ENCODE assay signal across 25 mouse cellular contexts in the genomic region with DNA sequence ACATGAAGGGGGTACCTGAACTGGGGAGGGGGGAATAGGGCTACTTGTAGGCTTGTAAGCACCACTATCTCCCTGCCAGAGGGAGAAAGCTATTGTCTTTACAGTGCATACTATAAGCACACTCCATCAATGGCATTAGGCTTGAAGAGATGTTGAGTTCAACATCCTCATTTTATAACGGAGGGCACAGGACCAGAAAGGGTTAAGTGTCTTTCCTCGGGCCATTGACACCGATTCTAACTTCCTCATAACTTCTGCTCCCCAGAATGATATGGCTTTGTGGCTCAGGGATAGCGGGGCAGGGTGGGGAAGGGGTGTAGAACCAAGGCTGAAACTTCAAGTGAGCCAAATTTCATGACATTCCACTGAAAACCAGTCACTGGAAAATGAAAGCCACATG. TPM values are rescaled to one million over a fixed set of nuclear protein-coding genes. Genes with fewer than 3 reads are reported as not detected.
DNase-seq lines count a peak whose midpoint lies in the region; ATAC-seq and TF ChIP-seq lines count a peak whose summit lies in the region.
"Had no signal": no experiment of that assay in that cellular context is flagged by ENCODE, and none has a peak within 500 bp of the region (broad histone marks: within the 10 kb centered on the region; RNA-seq: fewer than 3 reads in every experiment).

No protein-coding gene starts in this region.

- no peaks in the 10 kb centered on the region for H3K27me3 ChIP-seq in heart, embryonic 15.5 days
- no peaks in the 10 kb centered on the region for H3K27me3 ChIP-seq in heart, embryonic 11.5 days (ENCODE audit: control insufficient read depth, insufficient read depth, low read length)
- H3K27me3 ChIP-seq in MEL (ENCODE audit: control insufficient read depth in 1 of 2, insufficient read depth in 2 of 2, low read length in 2 of 2): no peaks in the 10 kb centered on the region
- no peaks in the 10 kb centered on the region for H3K27me3 ChIP-seq in embryonic facial prominence, embryonic 13.5 days
- no peaks in the 10 kb centered on the region for H3K27me3 ChIP-seq in kidney, embryonic 15.5 days
- H3K27me3 ChIP-seq: forebrain, embryonic 12.5 days; intestine, embryonic 15.5 days; midbrain, embryonic 12.5 days had no signal

- peak; percentile 23 to 53; a peak in 2 of 4 replicates for TF ChIP-seq EP300 in MEL (IDR thresholded peaks at IDR 0.05; ENCODE audit: low read depth in 1 of 2, low read length in 2 of 2)

- no peak overlapping the region for H3K9ac ChIP-seq in heart, embryonic 15.5 days
- H3K9ac ChIP-seq in heart, embryonic 11.5 days (ENCODE audit: low read depth, low read length): no peak overlapping the region
- H3K9ac ChIP-seq in MEL (ENCODE audit: control insufficient read depth, low read depth, low read length, poor library complexity, severe bottlenecking): no peak overlapping the region
- no peak overlapping the region for H3K9ac ChIP-seq in embryonic facial prominence, embryonic 13.5 days
- H3K9ac ChIP-seq in kidney, embryonic 15.5 days: no peak overlapping the region
- H3K9ac ChIP-seq: forebrain, embryonic 12.5 days; intestine, embryonic 15.5 days; midbrain, embryonic 12.5 days had no signal

- DNase-seq in MEL (ENCODE audit: low read depth, low spot score): peak; percentile 81
- no peak for DNase-seq in embryo, embryonic 10.5 days (ENCODE audit: low spot score)
- no peak for DNase-seq in left cerebral cortex, postnatal 36 days (ENCODE audit: low spot score in 2 of 2)
- DNase-seq: adrenal gland, postnatal 10 days; B cell, adult 2 months; cerebellum, adult 2 months; cerebellum, postnatal 25 days; gastrocnemius, postnatal 25 days; kidney, adult 9 months; lung, adult 18-20 months; lung, postnatal 10 days; right cerebral cortex, postnatal 14 days; thymus, postnatal 36 days had no signal

- 29% methylated on average over 4 of the region's 4 CpGs for WGBS in heart, embryonic 15.5 days
- 47% methylated on average over 4 of the region's 4 CpGs for WGBS in heart, embryonic 11.5 days (ENCODE audit: insufficient replicate concordance)
- 17% methylated on average over 4 of the region's 4 CpGs for WGBS in embryonic facial prominence, embryonic 13.5 days
- 33% methylated on average over 4 of the region's 4 CpGs for WGBS in kidney, embryonic 15.5 days

- H3K27ac ChIP-seq in heart, embryonic 15.5 days: peak overlapping the region; percentile 21; the same call in 1 of the 2 replicates
- H3K27ac ChIP-seq in heart, embryonic 11.5 days (ENCODE audit: low read depth, low read length): no peak overlapping the region
- no peak overlapping the region for H3K27ac ChIP-seq in MEL (ENCODE audit: control insufficient read depth, low read depth, low read length)
- peak overlapping the region; percentile 62; the same call in 1 of the 2 replicates for H3K27ac ChIP-seq in embryonic facial prominence, embryonic 13.5 days
- no peak overlapping the region for H3K27ac ChIP-seq in kidney, embryonic 15.5 days
- H3K27ac ChIP-seq: forebrain, embryonic 12.5 days; hindbrain, embryonic 10.5 days; intestine, embryonic 15.5 days; midbrain, embryonic 12.5 days had no signal

- H3K36me3 ChIP-seq in heart, embryonic 15.5 days: no peaks in the 10 kb centered on the region
- H3K36me3 ChIP-seq in heart, embryonic 11.5 days (ENCODE audit: control insufficient read depth, insufficient read depth, low read length): no peaks in the 10 kb centered on the region
- H3K36me3 ChIP-seq in MEL (ENCODE audit: control insufficient read depth in 1 of 2, insufficient read depth in 2 of 2, low read length in 2 of 2): peaks cover 0 to 16% of the 10 kb centered on the region in 2 experiments; a peak in 2 of 4 replicates
- H3K36me3 ChIP-seq in embryonic facial prominence, embryonic 13.5 days: 0 out of 2 replicates have a peak, but pooled peaks cover 4% of the 10 kb centered on the region
- peaks cover 3% of the 10 kb centered on the region; the same call in 1 of the 2 replicates for H3K36me3 ChIP-seq in kidney, embryonic 15.5 days
- H3K36me3 ChIP-seq: forebrain, embryonic 12.5 days; intestine, embryonic 15.5 days; midbrain, embryonic 12.5 days had no signal

- H3K4me3 ChIP-seq in heart, embryonic 15.5 days: no peak overlapping the region
- H3K4me3 ChIP-seq in heart, embryonic 11.5 days (ENCODE audit: low read depth, low read length): no peak overlapping the region
- H3K4me3 ChIP-seq in MEL (ENCODE audit: control insufficient read depth in 1 of 2, insufficient read depth in 1 of 2, low read depth in 2 of 2, low read length in 2 of 2): no peak overlapping the region
- no peak overlapping the region for H3K4me3 ChIP-seq in embryonic facial prominence, embryonic 13.5 days
- no peak overlapping the region for H3K4me3 ChIP-seq in kidney, embryonic 15.5 days (replicated peaks)
- H3K4me3 ChIP-seq: erythroblast, embryonic 14.5 days; forebrain, embryonic 12.5 days; hindbrain, embryonic 10.5 days; intestine, embryonic 15.5 days; midbrain, embryonic 12.5 days had no signal

- intact Hi-C loops in left cerebral cortex, postnatal 36 days (cut with DNase I): no loop called here

- no peak for TF ChIP-seq POLR2A in MEL (IDR thresholded peaks at IDR 0.05; ENCODE audit: control insufficient read depth in 1 of 2, insufficient read depth in 1 of 2, low read depth in 1 of 2, low read length in 2 of 2, poor library complexity in 1 of 2)

- no peak overlapping the region for H3K4me2 ChIP-seq in heart, embryonic 15.5 days
- H3K4me2 ChIP-seq in heart, embryonic 11.5 days: no peak overlapping the region
- peak overlapping the region; percentile 20 for H3K4me2 ChIP-seq in embryonic facial prominence, embryonic 13.5 days
- no peak overlapping the region for H3K4me2 ChIP-seq in kidney, embryonic 15.5 days
- H3K4me2 ChIP-seq: forebrain, embryonic 12.5 days; intestine, embryonic 15.5 days; liver, embryonic 11.5 days; midbrain, embryonic 12.5 days had no signal

- no peak for ATAC-seq in heart, embryonic 15.5 days (replicated peaks; ENCODE audit: insufficient number of reproducible peaks, insufficient read depth, low FRiP score, low read depth)
- no peak for ATAC-seq in heart, embryonic 11.5 days (replicated peaks; ENCODE audit: insufficient number of reproducible peaks, low FRiP score, low TSS enrichment)
- ATAC-seq in embryonic facial prominence, embryonic 13.5 days (ENCODE audit: insufficient number of reproducible peaks, insufficient read depth, low FRiP score, low TSS enrichment, low read depth): no peak
- peak; percentile 67 for ATAC-seq in megakaryocyte progenitor cell, adult 5-6 weeks (replicated peaks; ENCODE audit: poor library complexity)
- ATAC-seq in kidney, embryonic 15.5 days (replicated peaks; ENCODE audit: low FRiP score): no peak
- ATAC-seq: hindbrain, embryonic 16.5 days; intestine, embryonic 15.5 days had no signal

- H3K79me2 ChIP-seq in MEL (ENCODE audit: control insufficient read depth, insufficient read depth, low read length, poor library complexity): no peaks in the 10 kb centered on the region

- no peak for TF ChIP-seq RAD21 in MEL (IDR thresholded peaks at IDR 0.05; ENCODE audit: low read depth, low read length)

- TF ChIP-seq CTCF in MEL (IDR thresholded peaks at IDR 0.05 in 2 of 3, conservative IDR thresholded peaks at IDR 0.05 in 1 of 3; ENCODE audit: control insufficient read depth in 1 of 3, insufficient read depth in 1 of 3, low read depth in 2 of 3, low read length in 3 of 3, poor library complexity in 1 of 3, severe bottlenecking in 1 of 3): no peak

- H3K9me3 ChIP-seq in heart, embryonic 15.5 days (replicated peaks): no peaks in the 10 kb centered on the region
- no peaks in the 10 kb centered on the region for H3K9me3 ChIP-seq in heart, embryonic 11.5 days (replicated peaks; ENCODE audit: control insufficient read depth, low read length)
- H3K9me3 ChIP-seq in MEL (replicated peaks; ENCODE audit: insufficient read depth, low read length): no peaks in the 10 kb centered on the region
- H3K9me3 ChIP-seq in embryonic facial prominence, embryonic 13.5 days: no peaks in the 10 kb centered on the region
- H3K9me3 ChIP-seq in kidney, embryonic 15.5 days (replicated peaks): no peaks in the 10 kb centered on the region
- H3K9me3 ChIP-seq: forebrain, embryonic 12.5 days; hindbrain, embryonic 10.5 days; intestine, embryonic 15.5 days; midbrain, embryonic 12.5 days had no signal

- peaks cover 92% of the 10 kb centered on the region for H3K4me1 ChIP-seq in heart, embryonic 15.5 days (replicated peaks)
- peaks cover 82% of the 10 kb centered on the region for H3K4me1 ChIP-seq in heart, embryonic 11.5 days (ENCODE audit: control insufficient read depth, insufficient read depth, low read length)
- H3K4me1 ChIP-seq in MEL (ENCODE audit: control insufficient read depth in 1 of 2, insufficient read depth in 2 of 2, low read length in 2 of 2): peaks cover 12 to 29% of the 10 kb centered on the region in 2 experiments
- H3K4me1 ChIP-seq in embryonic facial prominence, embryonic 13.5 days: peaks cover 92% of the 10 kb centered on the region
- peaks cover 90% of the 10 kb centered on the region for H3K4me1 ChIP-seq in kidney, embryonic 15.5 days

TF ChIP-seq in MEL, 35 proteins besides CTCF, POLR2A, EP300 and RAD21:
- TF ChIP-seq MYC (IDR thresholded peaks at IDR 0.05; ENCODE audit: low read depth, low read length) (no peak), SIN3A (IDR thresholded peaks at IDR 0.05; ENCODE audit: low read length) (0 out of 2 replicates have a peak, but pooled peaks have one; percentile 44)
TF ChIP-seq in MEL: peak in this region for 1.

RNA-seq across cellular contexts. Expression of gene Actn1, which starts 46.9 kb away (rescaled TPM):
- polyA plus RNA-seq in heart, embryonic 15.5 days (2015; fragmentation: Nextera tagmentation; extraction: Ambion mirVana): 29.2 and 42.3 TPM in 2 replicates
- polyA plus RNA-seq in heart, embryonic 11.5 days (2014; fragmentation: Nextera tagmentation; extraction: Ambion mirVana): 53.2 and 54.1 TPM in 2 replicates
- 7.8 and 8.8 TPM in 2 replicates for total RNA-seq in MEL (2012; rRNA removed)
- 10 to 100 TPM in 1 of 2 experiments, not detected in 1; 27.0 TPM for polyA plus RNA-seq in MEL (2012; ENCODE audit: insufficient read depth in 1 of 2, insufficient read length in 2 of 2, low read depth in 1 of 2, low replicate concordance in 2 of 2, missing spikeins in 1 of 2)
- polyA plus RNA-seq in embryonic facial prominence, embryonic 13.5 days (2015; fragmentation: Nextera tagmentation; extraction: Ambion mirVana): 37.5 and 39.4 TPM in 2 replicates
- total RNA-seq in megakaryocyte progenitor cell, adult 5-6 weeks (2015): 14.8 and 17.2 TPM in 2 replicates
- 17.8 and 19.4 TPM in 2 replicates for total RNA-seq in megakaryocyte progenitor cell, adult 5-6 weeks (2017)
- polyA plus RNA-seq in kidney, embryonic 15.5 days (2015; fragmentation: Nextera tagmentation; extraction: Ambion mirVana): 46.0 and 47.6 TPM in 2 replicates
- 100 to 1,000 TPM; 106 to 146 TPM for total RNA-seq in left cerebral cortex, postnatal 36 days (2021)

Comparison
In these comparisons a context has a peak if more than half of its experiments do, and no peak if none do; other contexts are left out.
1. H3K27ac ChIP-seq: peak in heart, embryonic 15.5 days (single experiment) and embryonic facial prominence, embryonic 13.5 days (single experiment); none in heart, embryonic 11.5 days (single experiment), MEL (single experiment) and kidney, embryonic 15.5 days (single experiment).